Mouse (Mus musculus) spleen, adult 2 months (tissue): ENCODE measurements around the gene Zcchc2.

ENCODE experiments used
- CTCF ChIP-seq: fragments of 200-500 bp; IDR thresholded peaks from 2 replicates; pipeline ENCODE4 v1.5.1; 2011; ENCODE audit warnings: mild to moderate bottlenecking, inconsistent platforms; ENCODE audit not compliant: insufficient read depth, insufficient read length, insufficient replicate concordance; ENCODE audit errors: extremely low read depth
- POLR2A ChIP-seq: fragments of 200-500 bp; IDR thresholded peaks from 2 replicates; pipeline ENCODE4 v1.6.1; 2011; ENCODE audit warnings: low read depth, low read length, inconsistent platforms

GRCm38 (mm10) chr1:106030331-106030730 lies 40.1 kb downstream of the Zcchc2 start:
- TF ChIP-seq CTCF, result no peak
- no peak for TF ChIP-seq POLR2A
